Mouse (Mus musculus) embryonic fibroblast, embryonic 13.5 days (primary cell): ENCODE measurements around the gene Abcg2.

ENCODE experiments used
- CTCF ChIP-seq: IDR thresholded peaks from 2 replicates; pipeline ENCODE4 v1.5.1; 2011; ENCODE audit warnings: mild to moderate bottlenecking, control low read depth, low read length, moderate library complexity, borderline replicate concordance; ENCODE audit not compliant: insufficient read depth
- POLR2A ChIP-seq: IDR thresholded peaks from 2 replicates; pipeline ENCODE4 v1.6.1; 2011; ENCODE audit warnings: low read depth, mild to moderate bottlenecking, control low read depth, low read length, moderate library complexity

GRCm38 (mm10) chr6:58609919-58610759, 25.8 kb downstream of the Abcg2 start:
- no peak for TF ChIP-seq CTCF
- no peak for TF ChIP-seq POLR2A
